Mouse (Mus musculus) small intestine, adult 2 months (tissue): ENCODE data around the gene Ak1.

ENCODE experiments used
- CTCF ChIP-seq: fragments of 200-500 bp; IDR thresholded peaks from 2 replicates; pipeline ENCODE4 v1.5.1; 2012; ENCODE audit warnings: low read depth, mild to moderate bottlenecking, control low read depth, inconsistent platforms, low read length, moderate library complexity, mixed read lengths; ENCODE audit not compliant: insufficient replicate concordance, insufficient read length; ENCODE audit errors: extremely low read depth
- POLR2A ChIP-seq: fragments of 200-500 bp; IDR thresholded peaks from 2 replicates; pipeline ENCODE4 v1.6.1; 2012; ENCODE audit warnings: low read depth, mild to moderate bottlenecking, control low read depth, inconsistent platforms, low read length, moderate library complexity

- TF ChIP-seq CTCF (peak; percentile 76; the same call in 1 of the 2 replicates), POLR2A (0 out of 2 replicates have a peak, but pooled peaks have one; percentile 5)
These were observed 46.5 kb upstream of the Ak1 start for GRCm38 (mm10) chr2:32574901-32575585.
